Mouse (Mus musculus) kidney, postnatal 14 days (tissue): ENCODE measurements around the gene Amh.

Experiments
- DNase-seq: peaks from one replicate; pipeline ENCODE4 v3.0.0; 2022; ENCODE audit warnings: mixed read lengths

Gene Amh

GRCm38 (mm10) chr10:80787517-80787916 is 17.5 kb upstream of the Amh start:
- DNase-seq: no peak

- DNase-seq: no peak
Observed at GRCm38 (mm10) chr10:80790761-80791404, 14.2 kb upstream of the Amh start.

- no peak for DNase-seq
Observed at GRCm38 (mm10) chr10:80791476-80792174, 13.4 kb upstream of the Amh start.

- no peak for DNase-seq
Observed at GRCm38 (mm10) chr10:80792175-80793032, 12.6 kb upstream of the Amh start.

- DNase-seq: no peak
Observed at GRCm38 (mm10) chr10:80793033-80793784, 11.8 kb upstream of the Amh start.

GRCm38 (mm10) chr10:80793803-80794202 is 11.2 kb upstream of the Amh start:
- DNase-seq: peak; percentile 37

- no peak for DNase-seq
Observed at GRCm38 (mm10) chr10:80794750-80795149, 10.3 kb upstream of the Amh start.

GRCm38 (mm10) chr10:80796307-80796848 is 8.7 kb upstream of the Amh start:
- DNase-seq: no peak

- peak; percentile 88 for DNase-seq
Observed at GRCm38 (mm10) chr10:80797186-80798149, 7.6 kb upstream of the Amh start.

GRCm38 (mm10) chr10:80798150-80799006 is 6.7 kb upstream of the Amh start, which contains the start of the genes Sf3a2 and Plekhj1:
Gene Sf3a2 (plus strand): TSS chr10:80798198.
Gene Plekhj1 (minus strand): TSS chr10:80798626.
- peak; percentile 97 for DNase-seq

GRCm38 (mm10) chr10:80799070-80799566 is 5.9 kb upstream of the Amh start:
- no peak for DNase-seq

- no peak for DNase-seq
Observed at GRCm38 (mm10) chr10:80802204-80802912, 2.7 kb upstream of the Amh start.

- no peak for DNase-seq
Observed at GRCm38 (mm10) chr10:80802996-80803395, 2.0 kb upstream of the Amh start.

- DNase-seq: no peak
Observed at GRCm38 (mm10) chr10:80804340-80804739, 703 bp upstream of the Amh start.

GRCm38 (mm10) chr10:80805322-80805721 is 279 bp downstream of the Amh start:
- no peak for DNase-seq

GRCm38 (mm10) chr10:80805925-80806324 is 882 bp downstream of the Amh start:
- peak; percentile 78 for DNase-seq

- DNase-seq: no peak
Observed at GRCm38 (mm10) chr10:80806341-80807056, 1.5 kb downstream of the Amh start.

GRCm38 (mm10) chr10:80807057-80807627 is 2.1 kb downstream of the Amh start:
- DNase-seq: peak; percentile 81
